Mouse (Mus musculus) right cerebral cortex, postnatal 14 days (tissue): ENCODE data around the gene 4933415A04Rik.
A peak's percentile ranks its signal among the peaks of the same experiment; 100 is the strongest.

Source experiments
- DNase-seq: peaks from one replicate; pipeline ENCODE4 v3.0.0; 2022

Gene 4933415A04Rik

GRCm38 (mm10) chr11:43586324-43587090 is at the start of gene 4933415A04Rik:
4933415A04Rik (plus strand) TSS chr11:43587040.
- peak; percentile 69 for DNase-seq

- no peak for DNase-seq
Observed at GRCm38 (mm10) chr11:43537074-43537473, 49.8 kb upstream of the 4933415A04Rik start.

- DNase-seq = no peak
Observed at GRCm38 (mm10) chr11:43539863-43540262, 47.0 kb upstream of the 4933415A04Rik start.

GRCm38 (mm10) chr11:43543711-43544466 is 43.0 kb upstream of the 4933415A04Rik start:
- DNase-seq = no peak

GRCm38 (mm10) chr11:43544819-43545218 is 42.0 kb upstream of the 4933415A04Rik start:
- no peak for DNase-seq

GRCm38 (mm10) chr11:43545873-43546475 is 40.9 kb upstream of the 4933415A04Rik start:
- no peak for DNase-seq

GRCm38 (mm10) chr11:43546678-43547077 is 40.2 kb upstream of the 4933415A04Rik start:
- no peak for DNase-seq

GRCm38 (mm10) chr11:43548148-43548547 is 38.7 kb upstream of the 4933415A04Rik start:
- peak; percentile 41 for DNase-seq

GRCm38 (mm10) chr11:43548657-43549435 is 38.0 kb upstream of the 4933415A04Rik start:
- no peak for DNase-seq

- DNase-seq = no peak
Observed at GRCm38 (mm10) chr11:43549701-43550100, 37.1 kb upstream of the 4933415A04Rik start.

- no peak for DNase-seq
Observed at GRCm38 (mm10) chr11:43551756-43552155, 35.1 kb upstream of the 4933415A04Rik start.

- no peak for DNase-seq
Observed at GRCm38 (mm10) chr11:43552675-43553074, 34.2 kb upstream of the 4933415A04Rik start.

GRCm38 (mm10) chr11:43556538-43556937 is 30.3 kb upstream of the 4933415A04Rik start:
- no peak for DNase-seq

GRCm38 (mm10) chr11:43559515-43560292 is 27.1 kb upstream of the 4933415A04Rik start:
- DNase-seq = peak; percentile 52

GRCm38 (mm10) chr11:43563654-43564244 is 23.1 kb upstream of the 4933415A04Rik start:
- DNase-seq = no peak

- no peak for DNase-seq
Observed at GRCm38 (mm10) chr11:43565414-43565813, 21.4 kb upstream of the 4933415A04Rik start.

GRCm38 (mm10) chr11:43565852-43566251 is 21.0 kb upstream of the 4933415A04Rik start:
- no peak for DNase-seq

GRCm38 (mm10) chr11:43566696-43567095 is 20.1 kb upstream of the 4933415A04Rik start:
- DNase-seq = no peak

- peak; percentile 47 for DNase-seq
Observed at GRCm38 (mm10) chr11:43568263-43568662, 18.6 kb upstream of the 4933415A04Rik start.

- DNase-seq = no peak
Observed at GRCm38 (mm10) chr11:43569188-43569587, 17.7 kb upstream of the 4933415A04Rik start.

GRCm38 (mm10) chr11:43569595-43569994 is 17.2 kb upstream of the 4933415A04Rik start:
- DNase-seq = peak; percentile 46

GRCm38 (mm10) chr11:43575061-43575375 is 11.8 kb upstream of the 4933415A04Rik start:
- DNase-seq = no peak
